Mouse (Mus musculus) erythroblast, adult 5-6 weeks (primary cell): ENCODE data around the gene Nr2f2. TPM values are rescaled to one million over a fixed set of nuclear protein-coding genes. Genes with fewer than 3 reads are reported as not detected.

Experiments
- ATAC-seq: replicated peaks from 2 replicates; pipeline ENCODE4 v1.8.0; 2016; ENCODE audit warnings: moderate number of reproducible peaks, mild to moderate bottlenecking, moderate TSS enrichment, inconsistent platforms; ENCODE audit not compliant: poor library complexity, low FRiP score, severe bottlenecking
- total RNA-seq, 2 experiments: library from RNA; stranded (forward) in 1 of 2; stranded (reverse) in 1 of 2; fragments of 150-400 nt in 1 of 2; fragments of 200-764, 138-1000 nt in 1 of 2; gene quantifications; 2 replicates each; pipeline versions ENCODE4 v1.2.3 to v1.2.4; 2015 to 2017; ENCODE audit warnings: low replicate concordance in 2 of 2

Gene Nr2f2
- total RNA-seq, 2 experiments from 2014 or later, result not detected

GRCm38 (mm10) chr7:70354606-70355356 lies 11.8 kb downstream of the Nr2f2 start:
- ATAC-seq, result no peak

DNA sequence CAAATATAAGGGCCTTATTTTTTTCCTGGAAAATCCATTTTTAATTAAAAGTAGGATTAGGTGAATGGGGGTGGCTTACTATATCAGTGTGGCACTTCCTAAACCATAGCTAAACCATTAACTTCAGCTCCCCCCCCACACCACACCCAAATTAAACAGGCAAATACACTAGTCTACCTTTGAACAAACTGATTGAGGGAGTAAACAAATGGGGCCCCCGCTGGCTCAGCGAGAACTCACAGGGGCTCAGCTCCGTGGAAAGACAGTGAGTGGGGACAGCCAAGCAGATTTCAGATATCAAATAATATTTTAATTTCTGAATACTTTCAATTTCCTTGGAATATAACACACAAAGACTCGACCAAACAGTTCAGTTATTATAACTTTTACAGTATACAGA lies 13.4 kb downstream of the Nr2f2 start:
- no peak for ATAC-seq

- no peak for ATAC-seq
Measured at GRCm38 (mm10) chr7:70352617-70353016, 13.9 kb downstream of the Nr2f2 start.

GRCm38 (mm10) chr7:70351981-70352560 lies 14.5 kb downstream of the Nr2f2 start:
- no peak for ATAC-seq

- ATAC-seq, result no peak
Measured at GRCm38 (mm10) chr7:70350781-70351551, 15.6 kb downstream of the Nr2f2 start.

DNA sequence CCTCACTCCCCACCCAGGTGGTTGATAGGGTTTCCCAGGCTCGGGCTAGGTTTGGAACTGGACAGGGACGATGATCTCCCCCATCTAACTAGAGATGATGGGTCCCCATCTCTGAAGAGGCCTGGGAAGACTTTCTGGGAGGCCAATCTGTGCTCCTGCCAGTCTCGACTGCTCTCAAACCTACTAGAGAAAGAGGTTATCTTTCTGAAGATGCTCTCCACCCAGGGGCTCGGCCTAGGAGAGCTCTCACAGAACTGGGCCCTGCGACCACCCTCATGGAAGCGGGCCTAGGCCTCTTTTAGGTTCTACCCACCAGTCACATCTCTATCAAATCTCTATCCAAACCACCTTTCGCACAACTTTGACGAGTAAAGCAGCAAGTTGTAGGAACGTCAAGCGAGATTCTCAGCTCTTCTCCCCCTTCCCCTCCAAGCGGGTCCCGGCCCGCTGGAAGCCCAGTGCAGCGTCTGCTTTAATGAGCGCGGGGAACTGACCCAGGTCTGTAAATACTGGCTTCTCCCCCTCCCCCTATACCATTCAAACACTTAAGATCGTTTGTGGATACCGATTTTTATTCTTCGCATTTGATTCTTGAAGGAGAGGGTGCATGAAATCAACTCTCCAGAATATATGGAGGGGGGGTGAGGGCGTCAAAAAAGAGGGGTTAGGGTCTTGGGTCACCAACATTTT lies 16.4 kb downstream of the Nr2f2 start:
- no peak for ATAC-seq

DNA sequence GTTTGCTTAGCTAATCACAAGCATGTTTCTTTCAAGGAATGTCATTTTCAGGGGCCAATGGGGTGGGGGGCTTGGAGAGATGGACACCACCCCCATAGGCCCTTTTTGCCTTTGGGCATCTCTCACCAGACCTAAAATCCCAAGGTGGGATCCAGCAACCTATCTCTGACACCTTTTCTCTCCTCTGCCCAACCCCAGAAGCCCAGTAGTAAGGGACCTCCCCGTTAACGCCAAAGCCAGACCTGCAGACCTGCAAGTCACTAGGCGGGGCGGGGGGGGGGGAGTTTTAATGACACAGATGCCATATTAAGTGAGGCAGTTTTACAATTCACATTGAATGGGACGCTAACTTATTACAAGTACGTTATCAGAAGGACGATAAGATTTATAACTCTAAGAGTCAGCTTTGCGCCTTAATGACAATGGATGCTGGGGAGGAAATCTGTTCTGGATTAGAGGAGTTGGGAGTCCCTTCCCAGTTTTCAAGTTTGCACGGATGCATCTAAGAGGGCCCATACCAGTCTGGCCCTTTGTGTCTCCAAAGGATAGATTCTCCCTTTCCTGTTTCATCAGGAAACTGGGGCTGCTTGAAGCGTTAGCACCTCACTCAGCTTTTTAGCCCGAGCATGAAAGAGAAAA lies 17.4 kb downstream of the Nr2f2 start:
- ATAC-seq, result no peak

DNA sequence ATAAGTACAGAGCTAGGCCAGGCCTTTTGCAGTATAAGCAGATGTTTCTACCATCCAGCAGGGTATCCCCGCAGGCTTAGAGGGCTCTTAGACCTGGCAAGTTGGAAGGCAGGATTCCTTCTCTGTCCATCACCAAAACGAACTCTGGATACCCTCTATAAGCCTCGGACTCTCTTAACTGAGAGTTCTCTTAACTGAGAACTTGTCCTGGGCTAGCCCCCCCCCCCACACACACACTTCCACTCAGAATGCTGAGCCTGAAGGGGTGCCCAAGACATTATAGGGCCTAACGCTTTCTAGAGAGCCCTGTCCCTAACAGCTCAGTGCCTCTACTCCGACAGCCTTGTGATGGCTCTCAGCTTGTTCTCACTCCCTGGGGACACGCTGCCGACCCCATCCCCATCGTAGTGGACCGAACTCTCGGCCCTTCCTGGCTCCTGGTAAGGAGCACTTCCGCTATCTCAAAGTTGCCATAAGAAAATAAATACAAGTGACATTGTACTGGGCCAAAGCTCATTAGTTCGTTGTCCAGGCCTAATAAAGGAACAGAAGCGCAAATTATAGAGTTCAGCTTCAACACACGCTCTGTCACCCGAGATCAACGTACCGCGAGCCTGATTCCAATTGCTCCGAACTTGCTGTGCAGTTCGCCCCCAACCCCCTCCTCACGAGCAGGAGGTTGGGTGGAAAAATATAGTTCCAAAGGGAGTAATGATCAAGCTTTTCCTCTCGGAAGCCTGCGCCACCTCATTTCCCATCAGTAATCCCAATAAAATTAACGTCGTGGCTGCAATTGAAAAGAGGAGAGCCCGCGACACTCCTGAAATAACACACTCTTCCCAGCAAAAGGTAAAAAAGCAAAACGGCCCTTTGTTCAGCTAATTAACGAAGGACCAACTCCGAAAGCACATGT lies 18.2 kb downstream of the Nr2f2 start:
- no peak for ATAC-seq

GRCm38 (mm10) chr7:70347618-70347958 lies 18.9 kb downstream of the Nr2f2 start:
- no peak for ATAC-seq

DNA sequence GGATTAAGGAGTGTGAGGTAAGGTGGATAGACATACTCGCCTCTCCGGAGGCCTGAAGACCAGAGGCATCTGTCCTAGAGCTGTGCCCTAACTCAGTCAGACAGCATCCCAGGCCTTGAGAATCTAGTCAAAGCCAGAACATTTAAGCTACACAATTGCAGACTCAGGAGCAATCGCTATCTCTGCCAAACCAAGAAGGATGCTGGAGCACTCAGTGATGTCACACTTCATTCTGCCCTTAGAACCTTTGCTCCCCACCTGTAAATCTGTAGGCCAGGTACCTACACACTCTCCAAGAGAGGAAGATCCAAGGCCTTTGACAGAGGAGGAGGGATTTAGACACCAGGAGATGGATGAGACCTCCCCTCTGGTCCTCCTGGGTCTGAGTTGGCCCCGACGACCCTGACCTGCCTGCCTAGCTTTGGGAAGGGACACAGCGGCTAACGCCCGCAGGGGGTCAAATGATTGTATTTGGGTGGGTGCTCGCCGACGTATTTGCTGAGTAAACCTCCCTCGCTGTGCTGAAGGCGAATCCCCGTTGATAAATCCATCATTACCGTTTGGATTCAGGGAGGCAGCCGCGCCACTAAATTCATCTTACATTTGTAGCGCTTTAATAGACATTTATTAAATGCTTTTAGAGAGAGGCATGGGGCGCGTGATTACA lies 19.5 kb downstream of the Nr2f2 start:
- no peak for ATAC-seq

GRCm38 (mm10) chr7:70346010-70346536 lies 20.5 kb downstream of the Nr2f2 start:
- no peak for ATAC-seq

DNA sequence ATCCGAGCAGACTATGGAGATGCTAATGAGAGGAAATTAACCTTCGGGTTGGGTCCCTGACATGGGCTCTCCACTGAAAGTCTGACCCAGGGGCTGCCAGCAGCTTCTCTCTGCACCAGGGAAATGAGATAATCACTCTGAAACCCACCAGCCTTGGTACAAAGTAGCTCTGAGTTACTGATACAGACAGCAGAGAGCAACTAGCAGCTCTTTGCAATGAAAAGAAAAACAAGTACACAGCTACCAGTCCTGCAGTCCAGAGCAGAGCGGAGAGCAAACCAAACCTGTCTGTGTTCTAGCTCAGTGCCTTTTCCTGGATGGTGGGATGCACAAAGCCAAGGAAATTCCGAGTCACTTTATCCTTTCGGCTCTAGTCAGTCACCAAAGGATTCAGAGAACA lies 23.1 kb downstream of the Nr2f2 start:
- no peak for ATAC-seq

GRCm38 (mm10) chr7:70342771-70343170 lies 23.8 kb downstream of the Nr2f2 start:
- no peak for ATAC-seq

- no peak for ATAC-seq
Measured at GRCm38 (mm10) chr7:70342076-70342475, 24.5 kb downstream of the Nr2f2 start.

DNA sequence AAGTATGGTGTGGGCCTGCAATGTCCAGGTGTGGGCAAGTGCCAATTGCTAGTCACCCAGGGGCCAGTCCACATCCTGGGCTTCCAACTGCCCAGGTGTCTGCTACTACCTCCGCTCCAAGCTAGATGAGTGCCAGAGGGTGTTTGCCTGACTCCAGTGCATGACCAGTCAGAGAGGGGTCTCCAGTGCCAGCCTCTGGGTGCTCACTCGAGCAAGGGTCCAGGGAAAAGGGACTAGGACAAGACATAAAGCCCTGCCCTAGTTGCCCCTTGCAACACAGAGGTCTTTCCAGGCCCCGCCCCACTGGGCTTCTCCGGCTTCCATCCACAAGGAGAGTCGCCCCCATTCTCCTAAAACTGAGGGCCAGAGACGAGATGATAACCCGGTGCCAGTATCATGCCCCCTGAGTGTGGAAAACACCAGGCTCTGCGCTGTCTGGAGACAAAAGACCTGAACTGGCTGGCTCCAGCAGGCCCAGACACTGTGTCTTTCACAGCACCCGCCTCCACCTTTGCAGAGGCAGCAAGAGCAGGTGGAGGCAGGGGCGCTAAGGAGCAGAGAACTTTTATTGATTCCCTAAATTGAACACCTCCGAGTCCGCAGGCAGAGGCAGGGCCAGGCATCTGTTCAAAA lies 26.4 kb downstream of the Nr2f2 start:
- ATAC-seq, result no peak

DNA sequence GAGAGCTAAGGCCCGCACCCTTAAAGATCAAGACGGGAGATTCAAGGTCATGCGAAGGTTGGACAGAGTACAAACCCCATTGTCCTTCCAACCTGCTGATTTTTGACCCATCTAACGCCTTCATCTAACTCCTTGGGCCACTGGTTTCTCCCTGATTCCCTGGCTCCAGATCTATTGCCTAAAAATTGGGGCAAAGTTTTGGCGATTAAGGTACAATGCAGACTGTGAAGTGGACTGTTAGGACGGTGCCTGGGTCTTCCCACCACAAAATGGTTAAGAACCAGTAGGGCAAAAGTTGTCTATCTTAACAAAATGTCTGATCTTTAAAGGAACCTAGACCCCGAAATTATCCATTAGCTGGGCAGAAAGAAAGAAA lies 28.3 kb downstream of the Nr2f2 start:
- no peak for ATAC-seq

DNA sequence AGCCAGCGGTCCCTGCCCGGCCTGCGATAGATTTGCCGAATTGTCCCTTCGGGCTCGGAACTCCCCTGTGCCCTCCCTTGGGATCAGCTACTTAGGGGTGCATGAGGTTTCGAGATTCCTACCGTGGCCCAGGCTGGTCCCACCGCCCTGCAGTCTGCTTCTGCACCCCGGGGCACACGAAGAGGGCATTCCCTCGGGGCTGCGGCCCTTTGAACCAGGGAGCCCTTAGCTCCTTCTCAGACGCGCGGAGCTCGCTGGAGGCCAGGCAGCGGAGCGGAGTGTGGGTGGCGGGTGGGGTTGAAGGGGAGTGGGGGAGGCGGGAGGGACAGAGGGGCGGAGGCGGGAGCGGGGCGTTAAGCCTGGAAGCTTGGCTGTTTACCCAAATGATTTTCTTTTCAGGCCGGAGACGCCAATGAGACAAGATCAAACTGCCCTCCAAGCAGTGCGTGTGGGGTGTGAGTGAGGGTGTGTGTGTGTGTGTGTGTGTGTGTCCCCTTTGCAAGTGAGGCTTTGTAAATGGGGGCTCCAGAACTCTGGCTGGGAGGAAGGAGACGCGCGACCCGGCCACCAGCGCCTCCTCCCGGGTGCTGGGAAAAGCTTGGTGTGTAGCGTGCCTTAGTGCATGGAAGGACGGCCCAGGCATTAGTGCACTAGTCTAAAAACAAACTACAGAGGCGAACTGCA lies 28.8 kb downstream of the Nr2f2 start:
- no peak for ATAC-seq
